Mouse (Mus musculus): ENCODE results near the gene Olfr642.

Gene Olfr642

DNA sequence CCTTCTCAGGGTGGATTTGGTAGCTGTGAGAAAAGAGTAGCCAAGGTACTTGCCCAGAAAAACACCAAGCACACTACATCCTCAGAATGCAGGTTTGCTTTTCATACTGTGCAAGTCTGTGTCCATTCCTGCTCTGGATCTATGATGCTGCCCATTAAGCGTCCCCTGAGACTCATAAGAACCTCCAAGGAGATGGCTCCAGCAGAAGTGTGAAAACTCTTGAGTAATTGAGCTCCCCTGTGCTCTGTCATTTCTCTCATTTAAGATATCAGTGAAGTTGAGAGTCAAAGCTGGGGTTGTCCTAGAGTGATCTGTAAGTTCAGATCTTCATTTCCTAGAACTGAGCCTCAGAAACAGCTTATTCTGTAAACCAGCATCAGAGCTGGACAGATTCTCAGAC, at the start of gene Olfr642:
TSS of gene Olfr642 (minus strand) at position 101 of the 400 bp plus-strand sequence.
- DNase-seq (ENCODE audit: extremely low read depth, insufficient read length, low spot score) = no peak

DNA sequence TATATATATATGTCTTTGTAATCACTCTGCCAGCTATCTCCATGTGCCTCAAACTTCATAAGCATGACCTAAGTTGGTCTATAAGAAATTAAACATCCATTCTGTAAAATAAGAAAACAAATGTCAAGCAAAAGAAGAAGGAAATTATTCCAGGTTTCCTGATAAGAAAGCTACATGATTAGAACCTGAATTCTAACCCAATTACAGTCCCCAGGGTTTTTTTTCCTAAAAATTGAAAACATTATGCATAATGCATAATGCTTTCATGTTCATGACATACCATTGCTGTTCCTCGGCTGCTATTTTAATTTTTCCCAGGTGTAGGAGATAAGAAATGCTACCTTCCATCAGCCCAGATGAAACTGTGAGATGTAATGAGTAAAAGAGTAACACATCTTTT, 32.9 kb upstream of the Olfr642 start, which contains the start of gene Olfr645:
TSS of gene Olfr645 (minus strand) at position 101 of the 400 bp plus-strand sequence.
- no peak for DNase-seq (ENCODE audit: extremely low read depth, insufficient read length, low spot score)

DNA sequence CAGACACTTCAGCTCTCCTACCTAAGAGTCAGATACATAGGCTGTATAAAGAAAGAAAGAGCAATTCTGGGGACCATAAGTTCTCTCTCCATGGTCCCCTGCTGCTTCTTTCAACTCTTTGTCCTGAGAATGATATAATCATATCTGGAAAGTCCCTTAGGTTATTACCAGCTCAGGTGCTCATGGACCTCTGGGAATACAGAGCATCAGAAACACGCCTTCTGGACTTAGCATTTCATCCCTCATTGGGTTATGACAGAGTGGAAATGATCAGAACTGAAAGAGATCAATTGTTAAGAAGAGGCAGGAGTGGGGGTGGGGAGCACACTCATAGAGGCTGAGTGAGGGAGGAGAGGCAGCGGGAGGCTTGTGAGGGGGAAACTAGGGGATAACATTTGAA, 19.3 kb upstream of the Olfr642 start, which contains the start of gene Olfr644:
TSS of gene Olfr644 (minus strand) at position 101 of the 400 bp plus-strand sequence.
- DNase-seq (ENCODE audit: extremely low read depth, insufficient read length, low spot score) = no peak

DNA sequence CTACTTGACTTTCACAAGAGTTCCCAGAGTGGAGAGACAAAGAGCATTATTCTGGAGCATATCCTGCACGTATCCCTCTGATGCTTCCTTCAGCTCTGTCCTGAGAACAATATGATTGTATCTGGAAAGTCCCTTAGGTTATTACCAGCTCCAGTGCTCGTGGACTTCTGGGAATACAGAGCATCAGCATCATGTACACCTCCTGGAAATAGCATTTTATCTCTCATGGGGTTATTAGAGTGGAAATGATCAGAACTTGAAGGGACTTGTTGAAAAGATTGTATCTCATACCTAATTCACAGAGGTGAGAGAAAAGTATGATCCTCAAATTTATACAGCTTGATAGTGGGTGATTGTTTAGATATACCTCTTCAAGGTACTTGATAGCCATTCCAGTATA, 8.9 kb upstream of the Olfr642 start, which contains the start of gene 4930516K23Rik:
TSS of gene 4930516K23Rik (minus strand) at position 101 of the 400 bp plus-strand sequence.
- no peak for DNase-seq (ENCODE audit: extremely low read depth, insufficient read length, low spot score)

DNA sequence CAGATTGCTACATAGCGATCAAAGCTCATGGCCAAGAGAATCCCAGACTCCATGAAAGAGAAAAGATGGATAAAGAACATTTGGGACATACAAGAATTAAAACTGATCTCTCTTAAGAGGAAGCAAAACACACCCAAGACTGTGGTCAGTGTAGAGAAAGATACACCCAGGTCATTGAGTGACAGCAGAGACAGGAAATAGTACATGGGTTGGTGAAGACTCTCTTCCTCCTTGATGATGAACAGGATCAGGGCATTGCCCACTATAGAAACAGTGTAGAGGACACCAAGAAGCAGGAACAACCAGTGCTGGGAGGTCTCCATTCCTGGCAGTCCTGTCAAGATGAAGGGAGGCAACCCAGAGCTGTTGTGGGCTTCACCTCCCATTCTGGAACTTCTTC, 6.7 kb upstream of the Olfr642 start:
- no peak for DNase-seq (ENCODE audit: extremely low read depth, insufficient read length, low spot score)

DNA sequence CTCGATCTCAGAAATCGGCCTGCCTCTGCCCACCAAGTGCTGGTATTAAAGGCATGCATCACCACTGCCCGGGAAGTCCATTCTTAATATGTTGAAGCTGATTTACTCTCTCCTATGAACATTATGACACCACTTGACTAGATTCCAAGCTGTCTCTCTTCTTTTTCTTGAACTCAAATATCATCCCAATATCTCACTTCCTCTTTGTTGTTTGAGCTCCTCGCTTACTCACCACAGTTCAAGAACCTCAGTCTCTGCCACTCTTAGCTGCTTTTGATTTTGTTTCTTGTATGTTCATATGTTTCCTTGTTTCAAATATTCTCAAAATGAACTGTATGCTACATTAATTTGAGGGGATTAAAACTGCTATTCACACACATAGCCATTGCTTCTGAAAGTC, 1.7 kb downstream of the Olfr642 start:
- DNase-seq (ENCODE audit: extremely low read depth, insufficient read length, low spot score) = no peak

DNA sequence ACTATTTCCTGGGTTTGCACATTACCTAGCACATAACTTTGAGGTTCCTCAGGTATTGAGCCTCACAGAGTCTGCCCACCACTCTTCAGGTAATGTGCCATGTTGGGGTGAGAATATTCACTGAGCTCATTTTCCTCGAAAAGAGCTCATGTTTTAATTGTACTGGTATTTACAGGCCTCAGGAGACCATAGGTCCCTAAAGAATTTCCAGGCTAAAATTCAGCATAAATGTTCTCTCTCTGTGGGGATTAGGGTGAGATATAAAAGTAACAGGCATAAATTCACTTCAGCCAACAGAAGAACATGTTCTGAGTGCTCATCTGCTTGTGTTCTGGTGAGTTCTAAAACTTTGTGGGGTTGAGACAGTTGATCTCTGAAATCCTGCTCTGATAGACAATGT, 17.3 kb downstream of the Olfr642 start, which contains the start of gene Olfr641:
TSS of gene Olfr641 (plus strand) at position 301 of the 400 bp plus-strand sequence.
- DNase-seq (ENCODE audit: extremely low read depth, insufficient read length, low spot score) = no peak

DNA sequence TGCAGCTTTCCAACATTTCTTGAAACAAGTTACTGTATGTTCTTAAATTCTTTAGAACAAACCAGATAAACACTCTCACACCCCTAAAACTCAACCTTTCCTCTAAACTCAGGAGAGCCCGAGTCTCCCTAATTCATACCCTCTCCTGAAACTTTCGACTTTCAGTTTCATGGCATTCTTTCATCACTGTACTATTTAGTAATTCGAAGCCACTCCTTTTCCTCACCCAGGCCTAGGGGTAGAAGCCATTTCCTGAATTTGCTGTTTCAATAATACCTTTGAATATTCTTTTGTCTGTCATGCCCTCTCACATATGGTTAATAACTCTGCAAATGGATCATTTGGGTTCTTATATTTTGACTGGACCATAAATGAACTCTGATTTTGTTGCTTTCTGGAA, 25.5 kb downstream of the Olfr642 start:
- no peak for DNase-seq (ENCODE audit: extremely low read depth, insufficient read length, low spot score)

DNA sequence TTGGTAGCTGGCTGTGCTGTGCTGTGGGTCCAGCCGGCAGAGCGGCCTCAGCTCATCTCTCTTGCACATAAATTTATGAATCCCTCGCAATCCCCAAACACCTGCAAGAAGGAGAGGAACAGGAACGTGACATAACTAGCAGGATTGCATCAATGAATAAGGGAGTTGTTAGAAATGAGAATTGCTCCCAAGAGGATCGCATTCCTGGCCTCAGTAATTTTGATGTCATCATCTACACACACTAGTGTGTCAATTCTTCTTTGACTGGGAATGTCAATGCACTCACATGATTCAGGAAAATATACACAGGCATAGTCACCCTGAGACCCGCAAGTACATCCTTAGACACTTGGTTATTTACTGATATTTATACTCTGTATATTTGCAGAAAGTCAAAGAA, 27.0 kb downstream of the Olfr642 start, which contains the start of gene Olfr640:
TSS of gene Olfr640 (minus strand) at position 101 of the 400 bp plus-strand sequence.
- no peak for DNase-seq (ENCODE audit: extremely low read depth, insufficient read length, low spot score)

DNA sequence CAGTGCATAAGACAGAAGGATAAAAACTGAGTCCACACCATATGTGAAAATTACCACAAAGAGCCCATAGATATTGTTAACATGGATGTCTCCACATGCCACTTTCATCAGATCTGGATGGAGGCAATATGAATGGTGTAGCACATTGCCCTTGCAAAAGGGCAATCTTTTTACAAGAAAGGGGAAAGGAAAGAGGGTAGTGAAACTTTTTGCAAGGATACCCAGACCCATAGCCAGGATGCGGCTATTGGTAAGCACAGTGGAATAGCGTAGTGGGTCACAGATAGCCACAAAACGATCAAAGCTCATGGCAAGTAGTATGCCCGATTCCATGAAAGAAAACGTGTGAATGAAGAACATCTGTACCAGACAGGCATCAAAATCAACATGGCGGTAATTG, 30.8 kb downstream of the Olfr642 start:
- DNase-seq (ENCODE audit: extremely low read depth, insufficient read length, low spot score) = no peak

DNA sequence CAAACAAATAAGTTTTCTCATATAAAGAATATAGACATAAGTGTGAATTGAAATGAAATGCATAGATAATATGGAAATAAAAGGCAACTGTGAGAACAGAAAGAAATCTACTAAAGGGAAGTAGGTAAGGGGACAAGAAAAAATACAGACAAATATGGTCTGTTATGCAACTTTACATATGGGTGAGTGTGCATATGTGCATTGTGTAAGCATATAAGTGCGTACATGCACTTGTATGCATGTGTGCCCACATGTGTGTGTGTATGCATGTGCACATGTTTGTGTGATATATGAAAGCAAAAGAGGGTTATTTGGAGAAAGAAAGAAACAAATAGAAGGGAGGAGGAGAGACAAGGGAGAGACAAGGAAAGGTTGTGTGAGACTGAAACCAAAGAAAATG, 33.5 kb downstream of the Olfr642 start:
- no peak for DNase-seq (ENCODE audit: extremely low read depth, insufficient read length, low spot score)

DNA sequence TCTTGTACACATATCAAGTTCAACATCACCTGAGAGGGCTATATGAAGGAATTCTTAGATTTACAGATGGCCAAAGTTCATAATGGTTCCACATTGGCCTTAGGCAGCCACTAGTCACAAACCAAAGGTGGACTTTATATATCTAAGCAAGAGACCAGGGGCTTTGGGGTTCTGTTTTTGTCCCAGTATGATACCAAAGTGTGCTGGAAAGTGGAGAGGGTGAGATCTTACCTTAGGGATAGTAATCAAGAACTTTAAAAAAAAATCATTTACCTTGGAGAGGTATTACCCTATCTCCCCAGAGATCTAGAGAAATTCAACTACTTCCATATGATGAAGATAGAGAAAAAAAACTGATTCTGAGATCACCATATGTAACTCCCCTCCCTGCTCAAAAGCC, 35.3 kb downstream of the Olfr642 start, which contains the start of gene Olfr639:
TSS of gene Olfr639 (minus strand) at position 101 of the 400 bp plus-strand sequence.
- DNase-seq (ENCODE audit: extremely low read depth, insufficient read length, low spot score) = no peak

DNA sequence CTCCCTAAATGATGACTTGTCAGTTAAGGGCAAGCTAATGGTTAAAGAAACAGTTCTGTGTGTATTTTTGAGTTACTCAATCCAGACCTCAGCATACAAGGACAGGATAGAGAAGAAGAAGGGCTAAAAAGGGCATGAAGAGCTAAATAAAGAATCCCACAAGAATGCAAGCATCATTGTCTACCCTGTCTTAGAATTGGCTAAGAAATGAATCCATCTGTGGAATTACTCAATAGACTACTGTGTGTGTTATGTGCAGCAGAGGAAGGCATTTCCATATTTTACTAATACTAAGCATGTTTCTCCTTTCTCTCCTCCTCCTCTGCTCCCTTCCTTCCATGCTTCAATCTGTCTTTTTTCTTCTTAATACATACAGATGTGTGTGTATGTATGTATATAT, 53.3 kb downstream of the Olfr642 start:
- DNase-seq (ENCODE audit: extremely low read depth, insufficient read length, low spot score) = no peak

DNA sequence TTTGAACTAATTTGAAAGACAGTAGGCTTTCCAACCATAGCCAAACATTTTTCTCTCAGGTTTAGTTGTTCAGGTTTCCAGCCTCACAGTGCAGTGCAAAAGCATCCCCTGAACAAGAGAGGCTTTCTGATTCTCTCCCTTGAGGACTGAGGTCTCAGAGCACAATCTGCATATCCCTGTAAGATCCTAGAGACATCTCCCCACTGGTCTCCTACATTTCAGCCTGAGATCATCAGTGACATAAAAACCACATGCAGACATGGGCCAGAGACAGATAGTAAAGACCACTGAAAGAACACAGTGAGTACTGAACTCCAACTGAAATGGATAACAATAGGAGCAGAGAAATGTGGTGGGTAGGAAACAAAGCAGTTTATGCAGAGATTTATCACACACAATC, 54.0 kb downstream of the Olfr642 start, which contains the start of gene Olfr638:
TSS of gene Olfr638 (plus strand) at position 301 of the 400 bp plus-strand sequence.
- no peak for DNase-seq (ENCODE audit: extremely low read depth, insufficient read length, low spot score)
